ENCODE assay signal across 16 mouse cellular contexts in the genomic region with DNA sequence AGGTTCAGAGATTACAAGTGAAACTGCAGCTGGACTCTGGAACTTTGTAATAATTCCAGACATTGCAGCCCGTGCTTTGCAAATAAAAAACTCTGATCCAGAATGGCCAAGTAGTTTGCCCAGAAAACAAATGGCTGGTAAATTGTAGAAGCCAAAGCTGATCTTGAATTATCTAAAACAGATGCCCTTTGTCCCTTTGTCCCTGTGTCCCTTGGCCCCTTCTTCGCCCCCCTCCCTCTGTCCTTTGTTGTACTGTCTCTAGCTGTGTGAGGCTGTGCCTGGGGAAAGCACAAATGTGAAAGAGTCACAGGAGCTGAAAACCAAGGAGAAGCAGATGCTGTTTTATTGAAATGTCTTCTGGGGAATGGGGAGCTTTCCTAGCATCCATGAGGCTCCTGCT.
A peak's percentile ranks its signal among the peaks of the same experiment; 100 is the strongest.
DNase-seq lines count a peak whose midpoint lies in the region; TF ChIP-seq lines count a peak whose summit lies in the region.
"Had no signal": no experiment of that assay in that cellular context is flagged by ENCODE, and none has a peak within 500 bp of the region (broad histone marks: within the 10 kb centered on the region; RNA-seq: fewer than 3 reads in every experiment).

No protein-coding gene starts in this region.

- intact Hi-C loops in gastrocnemius, adult 2 months (cut with DNase I): no loop called here

- DNase-seq in cerebellum, adult 9-11 months: peak; percentile 22
- DNase-seq in cerebellum, postnatal 25 days: no peak
- DNase-seq in layer of hippocampus, adult 9-11 months: peak; percentile 68
- DNase-seq in layer of hippocampus, adult 9-10 months (ENCODE audit: low spot score): no peak
- peak; percentile 21 for DNase-seq in right cerebral cortex, adult 18-20 months
- no peak for DNase-seq in right cerebral cortex, postnatal 36 days (ENCODE audit: low spot score in 2 of 2)
- DNase-seq in gastrocnemius, adult 2 months: no peak
- DNase-seq in spleen, adult 12 weeks (ENCODE audit: low spot score): no peak
- DNase-seq: gastrocnemius, postnatal 25 days; heart, postnatal 36 days; kidney, postnatal 10 days; layer of hippocampus, postnatal 36 days; lung, postnatal 14 days had no signal

- no peak overlapping the region for H3K4me3 ChIP-seq in gastrocnemius, adult 2 months
- H3K4me3 ChIP-seq: heart, embryonic 12.5 days; intestine, embryonic 15.5 days; liver, embryonic 15.5 days had no signal

- H3K27ac ChIP-seq in gastrocnemius, adult 2 months: no peak overlapping the region
- H3K27ac ChIP-seq: intestine, embryonic 15.5 days; liver, embryonic 15.5 days had no signal

- TF ChIP-seq CTCF in gastrocnemius, adult 2 months (IDR thresholded peaks at IDR 0.05): no peak

Comparison
In these comparisons a context has a peak if more than half of its experiments do, and no peak if none do; other contexts are left out.
1. DNase-seq: peak in cerebellum, adult 9-11 months (single experiment), layer of hippocampus, adult 9-11 months (single experiment) and right cerebral cortex, adult 18-20 months (single experiment); none in cerebellum, postnatal 25 days (0 of 2), layer of hippocampus, adult 9-10 months (single experiment), right cerebral cortex, postnatal 36 days (0 of 2), gastrocnemius, adult 2 months (single experiment) and spleen, adult 12 weeks (single experiment).